Mouse (Mus musculus): ENCODE results near the gene Lamtor1.

- no peak for TF ChIP-seq CTCF (IDR thresholded peaks at IDR 0.05; ENCODE audit: control insufficient read depth, insufficient read depth, low read length)
- no peak for TF ChIP-seq POLR2A (IDR thresholded peaks at IDR 0.05; ENCODE audit: borderline replicate concordance, control insufficient read depth, low read depth, low read length)
These were observed 63.0 kb downstream of the Lamtor1 start for GRCm38 (mm10) chr7:101968751-101969150.
